Mouse (Mus musculus) liver, embryonic 11.5 days (tissue): ENCODE data around the gene Shkbp1. TPM values are rescaled to one million over a fixed set of nuclear protein-coding genes. Genes with fewer than 3 reads are reported as not detected.

Experiments used
- ATAC-seq: fragments of 200-750 bp; cut with Nextera tagmentation; replicated peaks from 2 replicates; pipeline ENCODE4 v1.8.0; 2017; ENCODE audit warnings: moderate number of reproducible peaks, mild to moderate bottlenecking, moderate TSS enrichment, moderate library complexity; ENCODE audit not compliant: low FRiP score
- DNase-seq: peaks from one replicate; pipeline ENCODE4 v3.0.0-alpha.2; 2017; ENCODE audit warnings: low spot score
- H3K27ac ChIP-seq: fragments of 300-500 bp; sonication (generic); 2 replicates; pipeline ENCODE4 v1.5.1; 2014; ENCODE audit warnings: mild to moderate bottlenecking, low read depth, low read length, control low read depth
- H3K27me3 ChIP-seq: fragments of 300-500 bp; sonication (generic); replicated peaks from 2 replicates; pipeline ENCODE4 v1.6.1; 2014; ENCODE audit warnings: low read length, mixed read lengths; ENCODE audit not compliant: control insufficient read depth, insufficient read depth
- H3K36me3 ChIP-seq: fragments of 300-500 bp; sonication (generic); 2 replicates; pipeline ENCODE4 v1.6.1; 2014; ENCODE audit warnings: mild to moderate bottlenecking, low read length, moderate library complexity, mixed read lengths; ENCODE audit not compliant: control insufficient read depth, insufficient read depth
- H3K4me1 ChIP-seq: fragments of 300-500 bp; sonication (generic); replicated peaks from 2 replicates; pipeline ENCODE4 v1.6.1; 2014; ENCODE audit warnings: low read length, mixed read lengths; ENCODE audit not compliant: control insufficient read depth, insufficient read depth
- H3K4me2 ChIP-seq: fragments of 300-500 bp; sonication (generic); 2 replicates; pipeline ENCODE4 v1.6.1; 2014; ENCODE audit warnings: mild to moderate bottlenecking, control low read depth, moderate library complexity
- H3K4me3 ChIP-seq: fragments of 300-500 bp; sonication (generic); 2 replicates; pipeline ENCODE4 v1.5.1; 2014; ENCODE audit warnings: low read depth, low read length, control low read depth
- H3K9ac ChIP-seq: fragments of 300-500 bp; sonication (generic); 2 replicates; pipeline ENCODE4 v1.6.1; 2014; ENCODE audit warnings: low read depth, low read length, control low read depth
- H3K9me3 ChIP-seq: fragments of 300-500 bp; sonication (generic); 2 replicates; pipeline ENCODE4 v1.6.1; 2016; ENCODE audit warnings: low read length, inconsistent platforms, mixed read lengths; ENCODE audit not compliant: control insufficient read depth
- WGBS: fragments of 180-500 bp; shearing (Covaris S2); extraction: QIAGEN DNeasy Blood & Tissue Kit; methylation state at CpG from one replicate; pipeline ENCODE4 v1.1.7; 2014; 5-methylcytosine and 5-hydroxymethylcytosine counted together
- polyA plus RNA-seq: library from polyadenylated mRNA; unstranded; fragments of >200 nt; fragmentation: Nextera tagmentation; extraction: Ambion mirVana; gene quantifications from 2 replicates; pipeline ENCODE4 v1.2.1, GENCODE M21; 2014

Gene Shkbp1
- polyA plus RNA-seq, 1 experiment from 2014 or later, result 49.6 TPM

DNA sequence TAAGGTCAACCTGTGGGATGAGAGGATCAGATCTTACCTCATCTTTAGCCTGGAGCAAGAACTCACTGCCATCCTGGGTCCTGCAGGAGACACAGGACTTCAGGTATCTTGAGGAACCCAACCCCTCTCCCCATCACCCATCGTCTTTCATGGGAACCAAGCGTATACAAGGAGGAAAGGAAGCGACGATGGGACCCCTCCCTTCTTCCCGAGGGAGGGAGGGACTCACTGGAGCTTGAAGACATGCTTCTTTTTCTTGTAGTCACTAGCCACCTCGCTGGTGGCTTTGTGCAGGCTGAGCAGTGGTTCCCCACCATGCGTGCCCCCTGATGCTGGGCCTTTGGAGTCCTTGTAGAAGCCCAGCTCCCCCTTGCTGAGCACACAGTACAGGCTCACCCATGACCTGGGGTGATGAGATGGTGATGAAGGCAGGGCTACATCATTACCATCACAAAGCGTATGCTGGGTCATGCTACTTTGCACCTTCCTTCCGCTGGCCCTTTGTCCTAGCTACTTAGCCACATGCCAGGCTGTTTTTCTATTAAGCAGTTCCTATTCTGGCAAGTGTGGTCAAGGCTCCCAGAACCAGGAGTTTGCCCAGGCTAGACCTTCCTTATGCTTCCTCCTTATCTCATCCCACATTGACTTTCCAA is 4.0 kb upstream of the Shkbp1 start:
- H3K4me1 ChIP-seq, result peaks cover 30% of the 10 kb centered on the region
- no peak for DNase-seq
- no peak for ATAC-seq
- no peak overlapping the region for H3K27ac ChIP-seq
- H3K9me3 ChIP-seq, result peaks cover 2% of the 10 kb centered on the region; the same call in 1 of the 2 replicates
- H3K9ac ChIP-seq, result no peak overlapping the region
- no peak overlapping the region for H3K4me2 ChIP-seq
- H3K36me3 ChIP-seq, result no peaks in the 10 kb centered on the region
- peaks cover 21% of the 10 kb centered on the region for H3K27me3 ChIP-seq
- H3K4me3 ChIP-seq, result no peak overlapping the region
- 84% methylated on average over 9 of the region's 9 CpGs for WGBS

- Histone ChIP-seq H3K4me1 (peaks cover 32% of the 10 kb centered on the region), H3K27ac (no peak overlapping the region), H3K4me2 (no peak overlapping the region), H3K27me3 (peaks cover 14% of the 10 kb centered on the region), H3K4me3 (no peak overlapping the region), H3K9ac (no peak overlapping the region), H3K36me3 (no peaks in the 10 kb centered on the region), H3K9me3 (0 out of 2 replicates have a peak, but pooled peaks cover 2% of the 10 kb centered on the region)
- ATAC-seq, result no peak
- WGBS, result 69% methylated on average over 2 of the region's 2 CpGs
- no peak for DNase-seq
These were observed 3.3 kb upstream of the Shkbp1 start for GRCm38 (mm10) chr7:27359162-27359561.

DNA sequence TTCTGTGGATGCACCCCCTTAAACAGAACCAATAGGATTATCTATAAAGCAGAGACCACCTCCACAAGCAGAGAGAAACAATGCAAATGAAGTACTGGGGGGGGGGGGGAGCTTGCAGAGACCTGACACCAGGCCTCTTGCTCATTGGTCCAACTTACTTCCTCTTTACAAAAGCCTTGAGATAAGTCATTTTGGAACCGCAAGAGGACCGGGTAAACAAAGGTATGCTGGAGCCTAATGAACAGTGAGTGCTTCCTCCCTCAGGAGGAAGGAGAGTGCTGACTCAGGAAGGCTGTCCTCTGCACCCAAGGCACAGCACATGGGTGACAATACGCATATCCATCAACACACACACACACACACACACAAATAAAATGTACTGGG is 1.8 kb upstream of the Shkbp1 start:
- peaks cover 34% of the 10 kb centered on the region for H3K4me1 ChIP-seq
- peak overlapping the region; percentile 69 for H3K4me2 ChIP-seq
- no peaks in the 10 kb centered on the region for H3K36me3 ChIP-seq
- ATAC-seq (no peak), DNase-seq (no peak)
- peak overlapping the region; percentile 73 for H3K4me3 ChIP-seq
- H3K9me3 ChIP-seq, result 0 out of 2 replicates have a peak, but pooled peaks cover 2% of the 10 kb centered on the region
- H3K27me3 ChIP-seq, result no peaks in the 10 kb centered on the region
- peak overlapping the region; percentile 57 for H3K9ac ChIP-seq
- WGBS, result 15% methylated on average over 3 of the region's 3 CpGs
- H3K27ac ChIP-seq, result peak overlapping the region; percentile 82

DNA sequence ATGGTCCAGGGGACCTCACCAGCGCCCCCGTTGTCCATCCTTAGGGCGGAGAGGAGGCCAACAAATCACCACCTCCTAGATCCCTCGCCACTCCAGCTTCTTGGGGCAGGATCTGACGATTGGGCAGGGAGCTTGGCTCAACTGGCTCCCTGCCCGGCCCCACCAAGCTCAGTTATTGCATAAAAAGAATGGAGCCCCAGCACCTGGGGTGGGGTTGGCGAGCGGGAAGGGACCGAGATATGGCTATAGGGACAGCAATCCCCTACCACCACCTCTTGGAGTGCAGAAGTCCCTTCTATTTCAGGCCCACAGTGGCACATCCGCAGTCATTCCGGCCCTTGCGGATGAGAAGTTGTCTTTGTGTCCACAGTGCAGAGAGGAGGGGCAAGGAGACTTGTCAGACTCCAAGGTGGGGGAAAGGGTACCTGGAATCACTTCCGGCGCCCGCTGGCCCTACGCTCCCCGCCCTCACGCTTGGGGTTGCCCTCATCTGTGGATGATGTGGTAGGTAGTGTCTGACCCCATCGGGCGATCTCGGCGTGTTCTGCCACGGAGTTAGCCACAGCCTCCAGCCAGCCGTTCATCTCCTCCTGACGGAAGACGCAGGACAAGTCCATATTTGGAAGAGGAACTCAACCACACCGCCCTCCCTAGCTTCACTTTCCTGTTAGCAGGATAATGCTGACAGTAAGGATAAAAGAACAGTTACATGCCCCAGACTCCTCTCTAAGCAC is 1.2 kb upstream of the Shkbp1 start, which contains the start of gene Gm20479:
Gene Gm20479 (minus strand): TSS at position 559 of the 734 bp plus-strand sequence.
- Histone ChIP-seq H3K4me1 (peaks cover 33% of the 10 kb centered on the region), H3K27me3 (no peaks in the 10 kb centered on the region), H3K4me3 (peak within 1 kb of the TSS; percentile 73), H3K36me3 (no peaks in the 10 kb centered on the region), H3K9me3 (0 out of 2 replicates have a peak, but pooled peaks cover 2% of the 10 kb centered on the region), H3K9ac (peak within 1 kb of the TSS; percentile 57), H3K27ac (peak within 1 kb of the TSS; percentile 82), H3K4me2 (peak within 1 kb of the TSS; percentile 69)
- DNase-seq, result peak; percentile 74
- no peak for ATAC-seq
- WGBS, result 3% methylated on average over 27 of the region's 27 CpGs

GRCm38 (mm10) chr7:27356248-27356647 is 429 bp upstream of the Shkbp1 start:
- peak overlapping the region; percentile 82; the same call in 1 of the 2 replicates for H3K27ac ChIP-seq
- H3K4me2 ChIP-seq, result peak overlapping the region; percentile 69
- peak overlapping the region; percentile 57 for H3K9ac ChIP-seq
- peak; percentile 34 for ATAC-seq
- H3K9me3 ChIP-seq, result 0 out of 2 replicates have a peak, but pooled peaks cover 2% of the 10 kb centered on the region
- 2% methylated on average over 16 of the region's 16 CpGs for WGBS
- H3K4me1 ChIP-seq, result peaks cover 28% of the 10 kb centered on the region
- H3K36me3 ChIP-seq, result peaks cover 4% of the 10 kb centered on the region
- no peaks in the 10 kb centered on the region for H3K27me3 ChIP-seq
- peak overlapping the region; percentile 73 for H3K4me3 ChIP-seq
- DNase-seq, result no peak

- peak overlapping the region; percentile 82 for H3K27ac ChIP-seq
- DNase-seq (no peak), ATAC-seq (no peak)
- 0 out of 2 replicates have a peak, but pooled peaks cover 2% of the 10 kb centered on the region for H3K9me3 ChIP-seq
- peak overlapping the region; percentile 69 for H3K4me2 ChIP-seq
- 8% methylated on average over 14 of the region's 14 CpGs for WGBS
- H3K4me3 ChIP-seq, result peak overlapping the region; percentile 73
- H3K27me3 ChIP-seq, result no peaks in the 10 kb centered on the region
- H3K4me1 ChIP-seq, result peaks cover 23% of the 10 kb centered on the region
- H3K36me3 ChIP-seq, result peaks cover 6% of the 10 kb centered on the region
- peak overlapping the region; percentile 57 for H3K9ac ChIP-seq
These were observed 558 bp downstream of the Shkbp1 start for GRCm38 (mm10) chr7:27355261-27355660.

GRCm38 (mm10) chr7:27354783-27355182 is 1.0 kb downstream of the Shkbp1 start:
- 25% methylated on average over 4 of the region's 4 CpGs for WGBS
- Histone ChIP-seq H3K27me3 (no peaks in the 10 kb centered on the region), H3K4me3 (peak overlapping the region; percentile 73), H3K9me3 (0 out of 2 replicates have a peak, but pooled peaks cover 2% of the 10 kb centered on the region), H3K4me1 (peaks cover 23% of the 10 kb centered on the region), H3K36me3 (peaks cover 6% of the 10 kb centered on the region), H3K27ac (peak overlapping the region; percentile 82), H3K9ac (peak overlapping the region; percentile 36), H3K4me2 (peak overlapping the region; percentile 69)
- DNase-seq (no peak), ATAC-seq (peak; percentile 60)

GRCm38 (mm10) chr7:27354144-27354543 is 1.7 kb downstream of the Shkbp1 start:
- H3K27me3 ChIP-seq, result no peaks in the 10 kb centered on the region
- no peak for DNase-seq
- peak overlapping the region; percentile 69 for H3K4me2 ChIP-seq
- peak overlapping the region; percentile 74 for H3K27ac ChIP-seq
- no peak overlapping the region; the same call in 1 of the 2 replicates for H3K9ac ChIP-seq
- H3K9me3 ChIP-seq, result 0 out of 2 replicates have a peak, but pooled peaks cover under 1% of the 10 kb centered on the region
- peaks cover 23% of the 10 kb centered on the region for H3K4me1 ChIP-seq
- peak overlapping the region; percentile 73 for H3K4me3 ChIP-seq
- ATAC-seq, result 0 out of 2 replicates have a peak, but pooled peaks have one; percentile 35
- peaks cover 6% of the 10 kb centered on the region for H3K36me3 ChIP-seq
- WGBS, result 23% methylated on average over 6 of the region's 6 CpGs
